Mouse (Mus musculus) neural tube, embryonic 12.5 days (tissue): ENCODE results near the gene Aff3. TPM values are rescaled to one million over a fixed set of nuclear protein-coding genes. Genes with fewer than 3 reads are reported as not detected.
"Not testable (repeated sequence)": the region's sequence is repeated elsewhere in the genome, so short reads cannot be mapped to it uniquely, and the experiment has no call there.

Source experiments
- ATAC-seq: fragments of 200-750 bp; cut with Nextera tagmentation; 2 replicates; pipeline ENCODE4 v1.8.0; 2017; ENCODE audit warnings: low read depth, mild to moderate bottlenecking, moderate TSS enrichment, moderate library complexity; ENCODE audit not compliant: low FRiP score
- H3K27ac ChIP-seq: fragments of 300-500 bp; sonication (generic); 2 replicates; pipeline ENCODE4 v1.5.1; 2016
- H3K27me3 ChIP-seq: fragments of 300-500 bp; sonication (generic); replicated peaks from 2 replicates; pipeline ENCODE4 v1.6.1; 2016; ENCODE audit warnings: mild to moderate bottlenecking
- H3K36me3 ChIP-seq: fragments of 300-500 bp; sonication (generic); 2 replicates; pipeline ENCODE4 v1.6.1; 2016; ENCODE audit warnings: mild to moderate bottlenecking
- H3K4me1 ChIP-seq: fragments of 300-500 bp; sonication (generic); 2 replicates; pipeline ENCODE4 v1.6.1; 2016
- H3K4me2 ChIP-seq: fragments of 300-500 bp; sonication (generic); replicated peaks from 2 replicates; pipeline ENCODE4 v1.6.1; 2016; ENCODE audit warnings: mild to moderate bottlenecking
- H3K4me3 ChIP-seq: fragments of 300-500 bp; sonication (generic); 2 replicates; pipeline ENCODE4 v1.5.1; 2016
- H3K9ac ChIP-seq: fragments of 300-500 bp; sonication (generic); 2 replicates; pipeline ENCODE4 v1.6.1; 2016; ENCODE audit warnings: mild to moderate bottlenecking
- H3K9me3 ChIP-seq: fragments of 300-500 bp; sonication (generic); 2 replicates; pipeline ENCODE4 v1.6.1; 2016; ENCODE audit warnings: mild to moderate bottlenecking
- WGBS: fragments of 180-500 bp; shearing (Covaris S2); methylation state at CpG from one replicate; pipeline ENCODE4 v1.1.7; 2016; 5-methylcytosine and 5-hydroxymethylcytosine counted together
- polyA plus RNA-seq: library from polyadenylated mRNA; unstranded; fragments of >200 nt; fragmentation: Nextera tagmentation; extraction: Ambion mirVana; gene quantifications from 2 replicates; pipeline ENCODE4 v1.2.1, GENCODE M21; 2016

Gene Aff3
- polyA plus RNA-seq, 1 experiment from 2014 or later: 37.7 TPM

GRCm38 (mm10) chr1:38439751-38440470, 224.8 kb downstream of the Aff3 start:
- Histone ChIP-seq H3K27ac (peak overlapping the region; percentile 55; the same call in 1 of the 2 replicates), H3K4me3 (no peak overlapping the region), H3K9me3 (no peaks in the 10 kb centered on the region), H3K4me1 (peaks cover 68% of the 10 kb centered on the region), H3K27me3 (no peaks in the 10 kb centered on the region), H3K9ac (no peak overlapping the region), H3K4me2 (peak overlapping the region; percentile 31), H3K36me3 (no peaks in the 10 kb centered on the region)
- 21% methylated on average over 4 of the region's 4 CpGs for WGBS
- ATAC-seq: peak; percentile 81

- H3K9ac ChIP-seq: no peak overlapping the region
- 12% methylated on average over 4 of the region's 4 CpGs for WGBS
- 0 out of 2 replicates have a peak, but pooled peaks have one; percentile 25 for ATAC-seq
These were observed 226.3 kb downstream of the Aff3 start for GRCm38 (mm10) chr1:38438447-38438846.

GRCm38 (mm10) chr1:38437671-38438070, 227.1 kb downstream of the Aff3 start:
- H3K36me3 ChIP-seq: no peaks in the 10 kb centered on the region
- ATAC-seq: no peak
- H3K9ac ChIP-seq: no peak overlapping the region
- peaks cover 56% of the 10 kb centered on the region for H3K4me1 ChIP-seq
- H3K27me3 ChIP-seq: no peaks in the 10 kb centered on the region
- no peak overlapping the region for H3K4me2 ChIP-seq
- H3K27ac ChIP-seq: no peak overlapping the region
- WGBS: 60% methylated on average over 4 of the region's 4 CpGs
- H3K9me3 ChIP-seq: no peaks in the 10 kb centered on the region
- no peak overlapping the region for H3K4me3 ChIP-seq

More at GRCm38 (mm10) chr1:38438447-38438846, 226.3 kb downstream of the Aff3 start:
- H3K4me2 ChIP-seq: peak overlapping the region; percentile 25; the same call in 1 of the 2 replicates
- H3K4me1 ChIP-seq: peaks cover 64% of the 10 kb centered on the region
- H3K36me3 ChIP-seq: no peaks in the 10 kb centered on the region
- H3K9me3 ChIP-seq: no peaks in the 10 kb centered on the region
- no peak overlapping the region for H3K4me3 ChIP-seq
- no peak overlapping the region; the same call in 1 of the 2 replicates for H3K27ac ChIP-seq
- no peaks in the 10 kb centered on the region for H3K27me3 ChIP-seq

GRCm38 (mm10) chr1:38436471-38437340, 228.0 kb downstream of the Aff3 start:
- no peaks in the 10 kb centered on the region for H3K27me3 ChIP-seq
- no peak for ATAC-seq
- H3K4me2 ChIP-seq: no peak overlapping the region
- 18% methylated on average over 12 of the region's 12 CpGs for WGBS
- H3K4me3 ChIP-seq: no peak overlapping the region
- H3K9me3 ChIP-seq: no peaks in the 10 kb centered on the region
- peaks cover 47% of the 10 kb centered on the region for H3K4me1 ChIP-seq
- no peak overlapping the region for H3K9ac ChIP-seq
- no peaks in the 10 kb centered on the region for H3K36me3 ChIP-seq
- no peak overlapping the region for H3K27ac ChIP-seq

GRCm38 (mm10) chr1:38430311-38430710, 234.4 kb downstream of the Aff3 start:
- 96% methylated on average over 12 of the region's 12 CpGs for WGBS
- not testable (repeated sequence) for H3K4me3 ChIP-seq, H3K4me2 ChIP-seq, H3K36me3 ChIP-seq, H3K27ac ChIP-seq, H3K9me3 ChIP-seq, ATAC-seq, H3K9ac ChIP-seq, H3K27me3 ChIP-seq
- H3K4me1 ChIP-seq: peaks cover 14% of the 10 kb centered on the region

GRCm38 (mm10) chr1:38428708-38429683, 235.8 kb downstream of the Aff3 start:
- Histone ChIP-seq H3K4me2 (no peak overlapping the region), H3K4me3 (no peak overlapping the region), H3K9ac (no peak overlapping the region), H3K9me3 (no peaks in the 10 kb centered on the region), H3K36me3 (no peaks in the 10 kb centered on the region), H3K27me3 (no peaks in the 10 kb centered on the region), H3K4me1 (peaks cover 14% of the 10 kb centered on the region), H3K27ac (no peak overlapping the region)
- WGBS: 63% methylated on average over 13 of the region's 13 CpGs
- ATAC-seq: no peak

GRCm38 (mm10) chr1:38422921-38423320, 241.8 kb downstream of the Aff3 start:
- Histone ChIP-seq H3K9me3 (no peaks in the 10 kb centered on the region), H3K9ac (no peak overlapping the region), H3K36me3 (no peaks in the 10 kb centered on the region), H3K4me1 (peaks cover 15% of the 10 kb centered on the region), H3K4me3 (no peak overlapping the region), H3K4me2 (no peak overlapping the region), H3K27me3 (no peaks in the 10 kb centered on the region), H3K27ac (no peak overlapping the region)
- 93% methylated on average over 6 of the region's 6 CpGs for WGBS
- ATAC-seq: no peak

- H3K4me2 ChIP-seq: no peak overlapping the region
- H3K9ac ChIP-seq: no peak overlapping the region
- no peak overlapping the region for H3K27ac ChIP-seq
- no peak overlapping the region for H3K4me3 ChIP-seq
- WGBS: 87% methylated on average over 4 of the region's 4 CpGs
- no peaks in the 10 kb centered on the region for H3K9me3 ChIP-seq
- H3K27me3 ChIP-seq: no peaks in the 10 kb centered on the region
- H3K36me3 ChIP-seq: no peaks in the 10 kb centered on the region
- H3K4me1 ChIP-seq: peaks cover 19% of the 10 kb centered on the region
- ATAC-seq: no peak
These were observed 245.4 kb downstream of the Aff3 start for GRCm38 (mm10) chr1:38419331-38419730.

GRCm38 (mm10) chr1:38418181-38419032, 246.3 kb downstream of the Aff3 start:
- no peak overlapping the region for H3K4me3 ChIP-seq
- ATAC-seq: no peak
- H3K9me3 ChIP-seq: no peaks in the 10 kb centered on the region
- no peak overlapping the region for H3K9ac ChIP-seq
- no peaks in the 10 kb centered on the region for H3K36me3 ChIP-seq
- 0 out of 2 replicates have a peak overlapping the region, but pooled peaks have one; percentile 10 for H3K27ac ChIP-seq
- peaks cover 19% of the 10 kb centered on the region for H3K4me1 ChIP-seq
- no peaks in the 10 kb centered on the region for H3K27me3 ChIP-seq
- H3K4me2 ChIP-seq: peak overlapping the region; percentile 25; the same call in 1 of the 2 replicates
- 55% methylated on average over 12 of the region's 12 CpGs for WGBS

GRCm38 (mm10) chr1:38417196-38417595, 247.6 kb downstream of the Aff3 start:
- WGBS: 31% methylated on average over 12 of the region's 12 CpGs
- Histone ChIP-seq H3K9me3 (no peaks in the 10 kb centered on the region), H3K4me2 (peak overlapping the region; percentile 27; the same call in 1 of the 2 replicates)

GRCm38 (mm10) chr1:38415511-38415910, 249.2 kb downstream of the Aff3 start:
- no peaks in the 10 kb centered on the region for H3K9me3 ChIP-seq
- WGBS: 98% methylated on average over 6 of the region's 6 CpGs
- no peak overlapping the region for H3K4me3 ChIP-seq
- H3K27ac ChIP-seq: no peak overlapping the region
- peaks cover 26% of the 10 kb centered on the region for H3K4me1 ChIP-seq
- ATAC-seq: no peak
- H3K9ac ChIP-seq: no peak overlapping the region
- H3K4me2 ChIP-seq: no peak overlapping the region
- no peaks in the 10 kb centered on the region for H3K36me3 ChIP-seq
- H3K27me3 ChIP-seq: no peaks in the 10 kb centered on the region

More at GRCm38 (mm10) chr1:38417196-38417595, 247.6 kb downstream of the Aff3 start:
- no peak overlapping the region for H3K4me3 ChIP-seq
- peaks cover 19% of the 10 kb centered on the region for H3K4me1 ChIP-seq
- H3K9ac ChIP-seq: no peak overlapping the region
- ATAC-seq: peak; percentile 81
- H3K36me3 ChIP-seq: no peaks in the 10 kb centered on the region
- no peak overlapping the region for H3K27ac ChIP-seq
- H3K27me3 ChIP-seq: no peaks in the 10 kb centered on the region
